Mouse (Mus musculus) forebrain, embryonic 10.5 days (tissue): ENCODE data around the gene Nosip. TPM values are rescaled to one million over a fixed set of nuclear protein-coding genes. Genes with fewer than 3 reads are reported as not detected.
"Not testable (repeated sequence)": the region's sequence is repeated elsewhere in the genome, so short reads cannot be mapped to it uniquely, and the experiment has no call there.

Source experiments
- DNase-seq: peaks from one replicate; pipeline ENCODE4 v3.0.0-alpha.2; 2017; ENCODE audit warnings: low spot score; ENCODE audit errors: extremely low spot score
- H3K27ac ChIP-seq: fragments of 300-500 bp; sonication (generic); 2 replicates; pipeline ENCODE4 v1.5.1; 2016; ENCODE audit warnings: mild to moderate bottlenecking
- H3K27me3 ChIP-seq: fragments of 300-500 bp; sonication (generic); 2 replicates; pipeline ENCODE4 v1.6.1; 2016; ENCODE audit warnings: mild to moderate bottlenecking; ENCODE audit not compliant: poor library complexity, severe bottlenecking
- H3K36me3 ChIP-seq: fragments of 300-500 bp; sonication (generic); replicated peaks from 2 replicates; pipeline ENCODE4 v1.6.1; 2016; ENCODE audit warnings: mild to moderate bottlenecking, moderate library complexity
- H3K4me1 ChIP-seq: fragments of 300-500 bp; sonication (generic); 2 replicates; pipeline ENCODE4 v1.6.1; 2016
- H3K4me3 ChIP-seq: fragments of 300-500 bp; sonication (generic); 2 replicates; pipeline ENCODE4 v1.5.1; 2016; ENCODE audit warnings: mild to moderate bottlenecking, moderate library complexity
- H3K9me3 ChIP-seq: fragments of 300-500 bp; sonication (generic); 2 replicates; pipeline ENCODE4 v1.6.1; 2016; ENCODE audit warnings: mild to moderate bottlenecking, moderate library complexity
- whole genome bisulfite sequencing: fragments of 180-500 bp; shearing (Covaris S2); methylation state at CpG from one replicate; pipeline ENCODE4 v1.1.7; 2016; 5-methylcytosine and 5-hydroxymethylcytosine counted together
- polyA plus RNA-seq: library from polyadenylated mRNA; unstranded; fragments of >200 nt; fragmentation: Nextera tagmentation; extraction: Ambion mirVana; gene quantifications from 2 replicates; pipeline ENCODE4 v1.2.1, GENCODE M21; 2016

Nosip gene
- polyA plus RNA-seq, 1 experiment from 2014 or later: 67.6 TPM

DNA sequence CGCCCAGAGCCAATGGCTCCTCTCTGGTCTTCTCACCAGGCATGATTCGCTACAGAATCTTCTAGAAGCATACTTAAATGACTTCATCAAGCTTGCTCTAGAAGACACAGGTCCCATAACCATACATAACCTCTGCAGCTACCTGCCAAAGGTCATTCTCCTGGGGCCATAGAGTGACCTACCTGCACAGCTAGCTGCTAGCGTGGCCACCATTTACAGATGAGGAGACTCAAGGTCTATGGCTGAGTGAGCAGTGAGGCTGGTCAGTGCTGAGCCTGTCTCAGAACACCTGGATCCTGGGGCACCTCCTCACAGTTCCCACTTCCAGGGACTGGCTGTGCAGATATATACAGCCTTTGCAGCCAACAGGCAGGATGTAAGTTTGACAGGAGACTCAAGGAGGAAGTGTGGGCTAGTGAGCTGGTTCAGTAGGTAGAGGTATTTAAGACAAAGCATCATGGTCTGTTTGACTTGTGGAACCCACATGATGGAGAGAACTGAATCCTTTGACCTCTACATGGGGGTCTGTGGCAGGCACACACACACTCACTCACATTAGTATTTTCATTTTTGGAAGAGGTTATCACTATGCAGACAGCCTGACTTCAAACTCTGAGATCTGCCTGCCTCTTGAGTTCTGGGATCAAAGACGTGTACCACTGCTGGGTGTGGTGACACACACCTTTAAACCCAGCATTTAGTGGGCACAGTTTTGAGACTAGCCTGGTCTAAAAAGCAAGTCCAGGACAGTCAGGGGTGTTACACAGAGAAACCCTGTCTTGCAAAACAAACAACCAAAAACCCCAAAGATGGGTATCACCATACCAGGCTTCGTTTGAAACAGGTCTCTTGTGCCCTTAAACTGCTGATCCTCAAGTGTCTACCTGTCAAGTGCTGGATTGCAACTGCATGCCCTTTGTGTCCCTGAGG is 57.8 kb downstream of the Nosip start:
- DNase-seq: no peak
- no peak overlapping the region for H3K4me3 ChIP-seq
- 87% methylated on average over 5 of the region's 5 CpGs for WGBS

GRCm38 (mm10) chr7:45121404-45121803 is 59.2 kb downstream of the Nosip start:
- H3K27ac ChIP-seq: peak overlapping the region; percentile 60; the same call in 1 of the 2 replicates
- 81% methylated on average over 8 of the region's 8 CpGs for WGBS
- H3K4me3 ChIP-seq: peak overlapping the region; percentile 98
- peaks cover 44% of the 10 kb centered on the region for H3K4me1 ChIP-seq
- H3K9me3 ChIP-seq: no peaks in the 10 kb centered on the region
- DNase-seq: no peak
- no peaks in the 10 kb centered on the region for H3K27me3 ChIP-seq
- H3K36me3 ChIP-seq: peaks cover 77% of the 10 kb centered on the region

More for the DNA sequence above, 57.8 kb downstream of the Nosip start:
- H3K9me3 ChIP-seq: no peaks in the 10 kb centered on the region
- H3K36me3 ChIP-seq: peaks cover 64% of the 10 kb centered on the region
- H3K4me1 ChIP-seq: peaks cover 31% of the 10 kb centered on the region
- H3K27ac ChIP-seq: no peak overlapping the region
- H3K27me3 ChIP-seq: no peaks in the 10 kb centered on the region

GRCm38 (mm10) chr7:45121966-45122365 is 59.7 kb downstream of the Nosip start:
- Histone ChIP-seq H3K36me3 (peaks cover 83% of the 10 kb centered on the region), H3K4me3 (peak overlapping the region; percentile 98), H3K27me3 (no peaks in the 10 kb centered on the region), H3K9me3 (no peaks in the 10 kb centered on the region), H3K4me1 (peaks cover 50% of the 10 kb centered on the region), H3K27ac (0 out of 2 replicates have a peak overlapping the region, but pooled peaks have one; percentile 35)
- no peak for DNase-seq

DNA sequence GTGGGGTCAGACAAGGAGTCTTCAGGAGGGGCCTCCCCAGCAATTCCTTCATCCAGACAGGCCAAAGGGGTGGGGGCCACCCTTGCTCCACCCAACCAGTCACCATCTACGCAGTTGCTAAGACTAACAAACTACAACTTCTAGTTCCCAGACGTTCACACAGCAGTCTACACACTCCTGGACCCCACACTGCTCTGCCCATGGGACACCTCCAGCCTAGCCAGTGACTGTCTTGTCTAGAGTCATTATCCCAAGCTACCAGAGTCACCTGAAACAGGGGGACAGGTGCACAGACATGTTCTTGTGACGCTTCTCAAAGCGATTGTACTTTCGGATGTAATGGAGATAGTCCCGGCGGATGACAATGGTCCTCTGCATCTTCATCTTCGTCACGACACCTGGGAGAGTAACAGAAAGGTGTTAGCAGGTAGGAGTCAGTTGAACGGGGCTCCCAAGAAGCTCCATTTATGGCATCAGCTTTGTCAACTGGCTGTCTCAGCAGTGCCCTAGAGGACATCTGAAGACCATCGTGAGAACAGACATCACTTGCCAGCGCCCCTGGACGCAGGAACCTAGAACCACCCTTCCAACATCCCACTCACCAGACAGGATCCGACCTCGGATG is 60.4 kb downstream of the Nosip start:
- Histone ChIP-seq H3K4me1 (peaks cover 56% of the 10 kb centered on the region), H3K36me3 (peaks cover 86% of the 10 kb centered on the region), H3K27me3 (no peaks in the 10 kb centered on the region), H3K4me3 (peak overlapping the region; percentile 98), H3K27ac (peak overlapping the region; percentile 98), H3K9me3 (no peaks in the 10 kb centered on the region)
- WGBS: 90% methylated on average over 15 of the region's 15 CpGs
- no peak for DNase-seq

GRCm38 (mm10) chr7:45123186-45123570 is 60.9 kb downstream of the Nosip start:
- H3K27ac ChIP-seq: peak overlapping the region; percentile 98
- peaks cover 84% of the 10 kb centered on the region for H3K36me3 ChIP-seq
- H3K4me3 ChIP-seq: peak overlapping the region; percentile 98
- H3K9me3 ChIP-seq: no peaks in the 10 kb centered on the region
- no peaks in the 10 kb centered on the region for H3K27me3 ChIP-seq
- WGBS: 28% methylated on average over 12 of the region's 12 CpGs
- H3K4me1 ChIP-seq: peaks cover 56% of the 10 kb centered on the region
- DNase-seq: no peak

DNA sequence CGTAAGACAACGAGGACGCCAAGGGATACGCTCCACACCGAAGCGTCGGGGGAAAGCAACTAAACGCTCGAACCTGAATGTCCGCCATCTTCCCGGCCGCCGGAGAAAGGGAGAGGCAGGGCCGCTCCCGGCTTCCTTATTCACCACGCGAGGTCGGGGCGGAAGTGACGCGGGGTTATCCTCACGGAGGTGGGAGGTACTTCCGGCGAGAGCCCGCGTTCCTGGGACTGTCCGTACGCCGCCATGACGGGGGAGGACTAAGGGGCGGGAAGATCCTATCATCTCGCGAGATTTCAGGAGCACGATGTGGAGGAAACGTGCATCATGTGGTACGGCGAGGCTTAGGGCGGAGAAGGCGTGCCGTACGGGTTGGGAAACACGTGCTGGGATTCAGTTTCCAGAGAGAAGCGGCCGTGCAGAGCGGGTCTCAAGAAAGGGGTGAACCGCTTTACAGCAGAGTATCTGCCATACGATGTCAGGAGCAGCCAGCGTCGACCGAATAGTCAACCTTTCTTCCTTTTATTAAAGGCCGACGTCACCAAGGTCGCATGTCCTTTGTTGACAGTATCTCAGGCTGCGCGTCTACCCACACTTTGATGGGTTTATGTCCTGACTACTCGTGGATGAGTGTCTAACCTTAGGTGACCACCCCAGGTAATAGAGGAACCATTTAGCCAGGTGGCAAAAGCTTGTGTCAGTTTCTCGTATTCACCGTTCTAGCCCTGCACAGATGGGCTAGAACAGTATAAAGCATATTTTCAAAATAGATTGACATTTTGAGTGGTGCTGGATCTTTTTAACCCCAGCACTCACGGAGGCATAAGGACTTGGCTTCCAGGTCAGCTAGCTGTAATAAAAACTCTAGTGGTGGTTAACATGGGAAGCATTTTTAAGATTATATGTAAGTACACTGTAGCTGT is 62.3 kb downstream of the Nosip start, which contains the start of gene Rps11:
Rps11 (minus strand) TSS at position 216 of the 920 bp plus-strand sequence.
- peak within 1 kb of the TSS; percentile 98 for H3K4me3 ChIP-seq
- H3K27me3 ChIP-seq: no peaks in the 10 kb centered on the region
- H3K9me3 ChIP-seq: no peaks in the 10 kb centered on the region
- peaks cover 62% of the 10 kb centered on the region for H3K4me1 ChIP-seq
- H3K27ac ChIP-seq: peak within 1 kb of the TSS; percentile 98
- peaks cover 71% of the 10 kb centered on the region for H3K36me3 ChIP-seq
- DNase-seq: peak; percentile 100
- WGBS: under 1% methylated on average over 59 of the region's 59 CpGs

GRCm38 (mm10) chr7:45125144-45125600 is 62.9 kb downstream of the Nosip start:
- 19% methylated on average over 7 of the region's 7 CpGs for WGBS
- Histone ChIP-seq H3K27ac (peak overlapping the region; percentile 98), H3K4me3 (peak overlapping the region; percentile 98), H3K27me3 (no peaks in the 10 kb centered on the region), H3K4me1 (peaks cover 69% of the 10 kb centered on the region), H3K36me3 (peaks cover 64% of the 10 kb centered on the region), H3K9me3 (no peaks in the 10 kb centered on the region)
- peak; percentile 56 for DNase-seq

GRCm38 (mm10) chr7:45125649-45126048 is 63.4 kb downstream of the Nosip start:
- DNase-seq, H3K27me3 ChIP-seq, H3K9me3 ChIP-seq: not testable (repeated sequence)
- Histone ChIP-seq H3K36me3 (peaks cover 59% of the 10 kb centered on the region), H3K4me1 (peaks cover 70% of the 10 kb centered on the region), H3K4me3 (peak overlapping the region; percentile 98), H3K27ac (peak overlapping the region; percentile 100)
- WGBS: 67% methylated on average over 5 of the region's 5 CpGs

- Histone ChIP-seq H3K9me3 (no peaks in the 10 kb centered on the region), H3K27ac (peak overlapping the region; percentile 100), H3K4me3 (peak overlapping the region; percentile 98), H3K36me3 (peaks cover 53% of the 10 kb centered on the region), H3K27me3 (no peaks in the 10 kb centered on the region), H3K4me1 (peaks cover 67% of the 10 kb centered on the region)
- DNase-seq: no peak
- 81% methylated on average over 17 of the region's 17 CpGs for WGBS
These were observed 64.1 kb downstream of the Nosip start for GRCm38 (mm10) chr7:45126147-45126843.

- peak; percentile 42 for DNase-seq
- peaks cover 45% of the 10 kb centered on the region for H3K36me3 ChIP-seq
- WGBS: 54% methylated on average over 21 of the region's 21 CpGs
These were observed 64.8 kb downstream of the Nosip start for GRCm38 (mm10) chr7:45126844-45127699.

More at GRCm38 (mm10) chr7:45126844-45127699, 64.8 kb downstream of the Nosip start:
- H3K27ac ChIP-seq: peak overlapping the region; percentile 100
- peak overlapping the region; percentile 98 for H3K4me3 ChIP-seq
- H3K4me1 ChIP-seq: peaks cover 59% of the 10 kb centered on the region
- H3K9me3 ChIP-seq: no peaks in the 10 kb centered on the region
- 0 out of 2 replicates have a peak, but pooled peaks cover 4% of the 10 kb centered on the region for H3K27me3 ChIP-seq
